Mouse (Mus musculus) hindbrain, embryonic 12.5 days (tissue): Measurements from ENCODE around the gene Tomm40l. TPM values are rescaled to one million over a fixed set of nuclear protein-coding genes. Genes with fewer than 3 reads are reported as not detected.
A peak's percentile ranks its signal among the peaks of the same experiment; 100 is the strongest.

Experiments
- ATAC-seq: fragments of 200-750 bp; cut with Nextera tagmentation; 2 replicates; pipeline ENCODE4 v1.8.0; 2017; ENCODE audit warnings: moderate TSS enrichment; ENCODE audit not compliant: low FRiP score
- H3K27ac ChIP-seq: fragments of 300-500 bp; sonication (generic); 2 replicates; pipeline ENCODE4 v1.5.1; 2016; ENCODE audit warnings: mild to moderate bottlenecking
- H3K27me3 ChIP-seq: fragments of 300-500 bp; sonication (generic); 2 replicates; pipeline ENCODE4 v1.6.1; 2016; ENCODE audit warnings: mild to moderate bottlenecking
- H3K36me3 ChIP-seq: fragments of 300-500 bp; sonication (generic); 2 replicates; pipeline ENCODE4 v1.6.1; 2016; ENCODE audit warnings: mild to moderate bottlenecking
- H3K4me1 ChIP-seq: fragments of 300-500 bp; sonication (generic); 2 replicates; pipeline ENCODE4 v1.6.1; 2016
- H3K4me2 ChIP-seq: fragments of 300-500 bp; sonication (generic); replicated peaks from 2 replicates; pipeline ENCODE4 v1.6.1; 2016; ENCODE audit warnings: mild to moderate bottlenecking
- H3K4me3 ChIP-seq: fragments of 300-500 bp; sonication (generic); 2 replicates; pipeline ENCODE4 v1.5.1; 2016; ENCODE audit warnings: mild to moderate bottlenecking
- H3K9ac ChIP-seq: fragments of 300-500 bp; sonication (generic); 2 replicates; pipeline ENCODE4 v1.6.1; 2016; ENCODE audit warnings: mild to moderate bottlenecking, moderate library complexity
- H3K9me3 ChIP-seq: fragments of 300-500 bp; sonication (generic); replicated peaks from 2 replicates; pipeline ENCODE4 v1.6.1; 2016; ENCODE audit warnings: mild to moderate bottlenecking
- WGBS: fragments of 180-500 bp; shearing (Covaris S2); methylation state at CpG from one replicate; pipeline ENCODE4 v1.1.7; 2016; 5-methylcytosine and 5-hydroxymethylcytosine counted together
- polyA plus RNA-seq: library from polyadenylated mRNA; unstranded; fragments of >200 nt; fragmentation: Nextera tagmentation; extraction: Ambion mirVana; gene quantifications from 2 replicates; pipeline ENCODE4 v1.2.1, GENCODE M21; 2016

Gene Tomm40l
- polyA plus RNA-seq, 1 experiment from 2014 or later, result 28.1 TPM

GRCm38 (mm10) chr1:171220871-171221270 is 1.4 kb downstream of the Tomm40l start:
- 13% methylated on average over 10 of the region's 10 CpGs for WGBS
- Histone ChIP-seq H3K36me3 (peaks cover 22% of the 10 kb centered on the region; the same call in 1 of the 2 replicates), H3K4me1 (peaks cover 15% of the 10 kb centered on the region), H3K27me3 (no peaks in the 10 kb centered on the region), H3K9me3 (no peaks in the 10 kb centered on the region), H3K9ac (peak overlapping the region; percentile 64; the same call in 1 of the 2 replicates), H3K4me3 (peak overlapping the region; percentile 57; the same call in 1 of the 2 replicates), H3K27ac (no peak overlapping the region), H3K4me2 (peak overlapping the region; percentile 75)
- ATAC-seq, result peak; percentile 25; the same call in 1 of the 2 replicates

- Histone ChIP-seq H3K27ac (no peak overlapping the region), H3K4me2 (no peak overlapping the region), H3K4me1 (peaks cover 5% of the 10 kb centered on the region), H3K27me3 (no peaks in the 10 kb centered on the region), H3K9me3 (no peaks in the 10 kb centered on the region), H3K4me3 (no peak overlapping the region), H3K36me3 (peaks cover 22% of the 10 kb centered on the region; the same call in 1 of the 2 replicates), H3K9ac (no peak overlapping the region)
- 90% methylated on average over 18 of the region's 18 CpGs for WGBS
- no peak for ATAC-seq
Measured at GRCm38 (mm10) chr1:171216241-171216955, 5.9 kb downstream of the Tomm40l start.

- no peak for ATAC-seq
- 76% methylated on average over 10 of the region's 10 CpGs for WGBS
- Histone ChIP-seq H3K4me1 (no peaks in the 10 kb centered on the region), H3K27me3 (no peaks in the 10 kb centered on the region), H3K4me2 (no peak within 1 kb of the TSS), H3K27ac (no peak within 1 kb of the TSS), H3K9me3 (no peaks in the 10 kb centered on the region), H3K4me3 (no peak within 1 kb of the TSS), H3K36me3 (peaks cover 10% of the 10 kb centered on the region; the same call in 1 of the 2 replicates), H3K9ac (no peak within 1 kb of the TSS)
Measured at GRCm38 (mm10) chr1:171213801-171214496, 8.4 kb downstream of the Tomm40l start, which contains the start of gene Nr1i3. TSS of gene Nr1i3 (plus strand) at chr1:171213970.

GRCm38 (mm10) chr1:171212854-171213253 is 9.5 kb downstream of the Tomm40l start:
- Histone ChIP-seq H3K4me1 (no peaks in the 10 kb centered on the region), H3K36me3 (no peaks in the 10 kb centered on the region), H3K4me3 (no peak overlapping the region), H3K9ac (no peak overlapping the region), H3K4me2 (no peak overlapping the region), H3K9me3 (no peaks in the 10 kb centered on the region), H3K27ac (no peak overlapping the region), H3K27me3 (no peaks in the 10 kb centered on the region)
- no peak for ATAC-seq
- 56% methylated on average over 3 of the region's 3 CpGs for WGBS

- no peak overlapping the region for H3K4me2 ChIP-seq
- no peaks in the 10 kb centered on the region; the same call in 1 of the 2 replicates for H3K27me3 ChIP-seq
- H3K27ac ChIP-seq, result no peak overlapping the region
- no peak overlapping the region for H3K4me3 ChIP-seq
- 34% methylated on average over 4 of the region's 4 CpGs for WGBS
- H3K36me3 ChIP-seq, result no peaks in the 10 kb centered on the region
- no peaks in the 10 kb centered on the region for H3K9me3 ChIP-seq
- no peaks in the 10 kb centered on the region for H3K4me1 ChIP-seq
- ATAC-seq, result no peak
- no peak overlapping the region for H3K9ac ChIP-seq
Measured at GRCm38 (mm10) chr1:171209409-171209808, 12.9 kb downstream of the Tomm40l start.

GRCm38 (mm10) chr1:171205704-171206493 is 16.4 kb downstream of the Tomm40l start:
- Histone ChIP-seq H3K27me3 (no peaks in the 10 kb centered on the region; the same call in 1 of the 2 replicates), H3K9me3 (no peaks in the 10 kb centered on the region), H3K4me3 (no peak overlapping the region), H3K36me3 (no peaks in the 10 kb centered on the region), H3K9ac (no peak overlapping the region), H3K27ac (no peak overlapping the region), H3K4me1 (no peaks in the 10 kb centered on the region), H3K4me2 (no peak overlapping the region)
- WGBS, result 53% methylated on average over 6 of the region's 6 CpGs
- no peak for ATAC-seq

GRCm38 (mm10) chr1:171204249-171204644 is 18.1 kb downstream of the Tomm40l start:
- peaks cover under 1% of the 10 kb centered on the region; the same call in 1 of the 2 replicates for H3K27me3 ChIP-seq
- H3K9me3 ChIP-seq, result no peaks in the 10 kb centered on the region
- no peaks in the 10 kb centered on the region for H3K4me1 ChIP-seq
- no peak for ATAC-seq
- no peak overlapping the region for H3K4me3 ChIP-seq
- no peak overlapping the region for H3K4me2 ChIP-seq
- WGBS, result 71% methylated on average over 7 of the region's 7 CpGs
- H3K27ac ChIP-seq, result no peak overlapping the region
- H3K9ac ChIP-seq, result no peak overlapping the region
- H3K36me3 ChIP-seq, result no peaks in the 10 kb centered on the region

GRCm38 (mm10) chr1:171203471-171204248 is 18.7 kb downstream of the Tomm40l start:
- ATAC-seq, result no peak
- H3K4me3 ChIP-seq, result no peak overlapping the region
- H3K4me1 ChIP-seq, result no peaks in the 10 kb centered on the region
- no peak overlapping the region for H3K9ac ChIP-seq
- H3K36me3 ChIP-seq, result no peaks in the 10 kb centered on the region
- H3K4me2 ChIP-seq, result no peak overlapping the region
- WGBS, result 57% methylated on average over 11 of the region's 11 CpGs
- H3K27ac ChIP-seq, result no peak overlapping the region
- H3K9me3 ChIP-seq, result no peaks in the 10 kb centered on the region
- H3K27me3 ChIP-seq, result peaks cover 5% of the 10 kb centered on the region

GRCm38 (mm10) chr1:171200769-171201168 is 21.5 kb downstream of the Tomm40l start:
- Histone ChIP-seq H3K27me3 (peaks cover 23% of the 10 kb centered on the region), H3K4me1 (peaks cover 2% of the 10 kb centered on the region), H3K9ac (no peak overlapping the region), H3K4me2 (no peak overlapping the region), H3K27ac (no peak overlapping the region), H3K4me3 (no peak overlapping the region), H3K9me3 (no peaks in the 10 kb centered on the region), H3K36me3 (no peaks in the 10 kb centered on the region)
- 97% methylated on average over 1 of the region's 1 CpGs for WGBS
- ATAC-seq, result no peak

GRCm38 (mm10) chr1:171199532-171199931 is 22.8 kb downstream of the Tomm40l start:
- H3K4me2 ChIP-seq, result no peak overlapping the region
- peaks cover 35% of the 10 kb centered on the region for H3K27me3 ChIP-seq
- WGBS, result 55% methylated on average over 1 of the region's 1 CpGs
- no peak overlapping the region for H3K27ac ChIP-seq
- H3K36me3 ChIP-seq, result no peaks in the 10 kb centered on the region
- peaks cover 11% of the 10 kb centered on the region for H3K4me1 ChIP-seq
- H3K9ac ChIP-seq, result no peak overlapping the region
- no peak for ATAC-seq
- no peaks in the 10 kb centered on the region for H3K9me3 ChIP-seq
- no peak overlapping the region for H3K4me3 ChIP-seq

GRCm38 (mm10) chr1:171195887-171196397 is 26.4 kb downstream of the Tomm40l start, which contains the start of gene Pcp4l1:
TSS of gene Pcp4l1 (minus strand) at chr1:171196268.
- Histone ChIP-seq H3K4me3 (peak within 1 kb of the TSS; percentile 50), H3K9ac (peak within 1 kb of the TSS; percentile 54), H3K4me1 (peaks cover 35% of the 10 kb centered on the region), H3K27ac (no peak within 1 kb of the TSS), H3K4me2 (peak within 1 kb of the TSS; percentile 92), H3K9me3 (no peaks in the 10 kb centered on the region), H3K27me3 (peaks cover 53% of the 10 kb centered on the region), H3K36me3 (no peaks in the 10 kb centered on the region)
- ATAC-seq, result peak; percentile 59
- under 1% methylated on average over 33 of the region's 33 CpGs for WGBS
